22 mouse cellular contexts compared by ENCODE assay signal in the genomic region with DNA sequence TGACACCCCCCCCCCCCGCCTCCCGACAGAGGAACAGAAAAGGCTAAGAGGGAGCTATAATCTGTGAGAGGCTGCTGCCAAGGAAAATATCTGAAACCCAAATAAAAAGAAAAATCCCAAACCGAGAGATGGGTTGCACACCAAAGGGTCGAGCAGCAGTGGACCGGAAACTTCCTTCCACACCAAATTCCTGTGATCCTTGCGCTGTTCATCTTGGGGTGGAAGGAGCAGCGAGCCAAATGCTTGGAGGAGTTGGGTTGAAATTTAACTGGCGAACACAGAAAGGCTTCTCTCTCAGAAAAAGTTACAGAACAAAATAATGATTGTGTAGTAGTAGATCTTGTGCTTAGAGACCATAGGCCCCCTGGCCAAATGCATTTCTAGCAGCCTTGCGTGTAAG. TPM values are rescaled to one million over a fixed set of nuclear protein-coding genes. Genes with fewer than 3 reads are reported as not detected.
DNase-seq lines count a peak whose midpoint lies in the region; ATAC-seq and TF ChIP-seq lines count a peak whose summit lies in the region.
"Had no signal": no experiment of that assay in that cellular context is flagged by ENCODE, and none has a peak within 500 bp of the region (broad histone marks: within the 10 kb centered on the region; RNA-seq: fewer than 3 reads in every experiment).

No protein-coding gene starts in this region.

- ATAC-seq in heart, postnatal 0 days (ENCODE audit: insufficient read depth, low read depth) = no peak
- no peak for ATAC-seq in midbrain, postnatal 0 days (ENCODE audit: low FRiP score)
- no peak for ATAC-seq in midbrain, embryonic 11.5 days (ENCODE audit: low FRiP score)

- H3K36me3 ChIP-seq in heart, postnatal 0 days (replicated peaks; ENCODE audit: control insufficient read depth, insufficient read depth, low read length) = no peaks in the 10 kb centered on the region
- H3K36me3 ChIP-seq in heart, embryonic 10.5 days = no peaks in the 10 kb centered on the region
- H3K36me3 ChIP-seq in midbrain, postnatal 0 days (ENCODE audit: insufficient read depth, low read length) = no peaks in the 10 kb centered on the region
- no peaks in the 10 kb centered on the region for H3K36me3 ChIP-seq in midbrain, embryonic 11.5 days (ENCODE audit: control insufficient read depth, insufficient read depth, low read length)
- H3K36me3 ChIP-seq: embryonic facial prominence, embryonic 12.5 days; forebrain, embryonic 12.5 days; heart, embryonic 15.5 days; stomach, embryonic 15.5 days had no signal

- DNase-seq in heart, postnatal 0 days (ENCODE audit: low spot score) = no peak
- no peak for DNase-seq in heart, embryonic 10.5 days (ENCODE audit: low spot score)
- DNase-seq in midbrain, postnatal 0 days (ENCODE audit: low spot score) = no peak
- DNase-seq in midbrain, embryonic 11.5 days (ENCODE audit: low spot score, missing footprints) = no peak
- DNase-seq in kidney, postnatal 10 days = peak; percentile 54
- no peak for DNase-seq in c-Kit-positive CD71-positive TER-119-positive erythroid progenitor cells, embryonic 14.5 days (ENCODE audit: low spot score)
- no peak for DNase-seq in layer of hippocampus, postnatal 14 days (ENCODE audit: low spot score in 2 of 2)
- DNase-seq in thymus, postnatal 25 days = no peak
- DNase-seq: adrenal gland, postnatal 25 days had no signal

- 59% methylated on average over 9 of the region's 9 CpGs for WGBS in heart, postnatal 0 days
- WGBS in heart, embryonic 10.5 days = 74% methylated on average over 9 of the region's 9 CpGs
- WGBS in midbrain, postnatal 0 days = 55% methylated on average over 9 of the region's 9 CpGs
- 73% methylated on average over 9 of the region's 9 CpGs for WGBS in midbrain, embryonic 11.5 days

- no peak overlapping the region for H3K4me2 ChIP-seq in heart, postnatal 0 days (ENCODE audit: low read depth, low read length)
- no peak overlapping the region for H3K4me2 ChIP-seq in midbrain, postnatal 0 days (ENCODE audit: low read depth, low read length, poor library complexity, severe bottlenecking)
- no peak overlapping the region for H3K4me2 ChIP-seq in midbrain, embryonic 11.5 days
- H3K4me2 ChIP-seq: embryonic facial prominence, embryonic 12.5 days; heart, embryonic 15.5 days; liver, embryonic 11.5 days; lung, embryonic 14.5 days; stomach, embryonic 15.5 days had no signal

- H3K9ac ChIP-seq in heart, postnatal 0 days (replicated peaks; ENCODE audit: low read depth, low read length) = no peak overlapping the region
- no peak overlapping the region for H3K9ac ChIP-seq in midbrain, postnatal 0 days (replicated peaks; ENCODE audit: low read length, poor library complexity, severe bottlenecking)
- no peak overlapping the region for H3K9ac ChIP-seq in midbrain, embryonic 11.5 days (ENCODE audit: low read length)
- H3K9ac ChIP-seq: embryonic facial prominence, embryonic 12.5 days; forebrain, embryonic 12.5 days; heart, embryonic 15.5 days; lung, embryonic 14.5 days; stomach, embryonic 15.5 days had no signal

- TF ChIP-seq EP300 in heart, postnatal 0 days (IDR thresholded peaks at IDR 0.05; ENCODE audit: low read depth) = 0 out of 2 replicates have a peak, but pooled peaks have one; percentile 1

- no peak overlapping the region for H3K27ac ChIP-seq in heart, postnatal 0 days (ENCODE audit: low read depth)
- H3K27ac ChIP-seq in heart, embryonic 10.5 days = no peak overlapping the region
- H3K27ac ChIP-seq in midbrain, postnatal 0 days (ENCODE audit: low read depth, low read length) = peak overlapping the region; percentile 12; the same call in 1 of the 2 replicates
- no peak overlapping the region for H3K27ac ChIP-seq in midbrain, embryonic 11.5 days (ENCODE audit: low read depth, low read length)
- H3K27ac ChIP-seq: forebrain, embryonic 12.5 days; layer of hippocampus, adult 2 months; stomach, embryonic 15.5 days had no signal

- no peaks in the 10 kb centered on the region for H3K9me3 ChIP-seq in heart, postnatal 0 days (replicated peaks; ENCODE audit: control insufficient read depth, low read length)
- no peaks in the 10 kb centered on the region for H3K9me3 ChIP-seq in heart, embryonic 10.5 days
- no peaks in the 10 kb centered on the region for H3K9me3 ChIP-seq in midbrain, postnatal 0 days (ENCODE audit: low read length)
- no peaks in the 10 kb centered on the region for H3K9me3 ChIP-seq in midbrain, embryonic 11.5 days (ENCODE audit: control insufficient read depth, low read length)
- H3K9me3 ChIP-seq: embryonic facial prominence, embryonic 12.5 days; forebrain, embryonic 12.5 days; heart, embryonic 15.5 days; megakaryocyte, embryonic 14.5 days; stomach, embryonic 15.5 days had no signal

- H3K27me3 ChIP-seq in heart, postnatal 0 days (ENCODE audit: control insufficient read depth, insufficient read depth, low read length) = no peaks in the 10 kb centered on the region
- H3K27me3 ChIP-seq in heart, embryonic 10.5 days (ENCODE audit: insufficient read depth, poor library complexity, severe bottlenecking) = no peaks in the 10 kb centered on the region
- H3K27me3 ChIP-seq in midbrain, postnatal 0 days (ENCODE audit: insufficient read depth, low read length) = no peaks in the 10 kb centered on the region
- H3K27me3 ChIP-seq in midbrain, embryonic 11.5 days (ENCODE audit: control insufficient read depth, insufficient read depth, low read length) = no peaks in the 10 kb centered on the region
- H3K27me3 ChIP-seq: embryonic facial prominence, embryonic 12.5 days; forebrain, embryonic 12.5 days; heart, embryonic 15.5 days; stomach, embryonic 15.5 days had no signal

- peaks cover 3% of the 10 kb centered on the region; the same call in 1 of the 2 replicates for H3K4me1 ChIP-seq in heart, postnatal 0 days (ENCODE audit: control insufficient read depth, insufficient read depth)
- H3K4me1 ChIP-seq in heart, embryonic 10.5 days = peaks cover 34% of the 10 kb centered on the region
- peaks cover 12% of the 10 kb centered on the region; the same call in 1 of the 2 replicates for H3K4me1 ChIP-seq in midbrain, postnatal 0 days (ENCODE audit: insufficient read depth, low read length)
- peaks cover 15% of the 10 kb centered on the region for H3K4me1 ChIP-seq in midbrain, embryonic 11.5 days (ENCODE audit: control insufficient read depth, insufficient read depth, low read length)

- TF ChIP-seq CTCF in heart, postnatal 0 days (IDR thresholded peaks at IDR 0.05; ENCODE audit: low read depth) = no peak
- no peak for TF ChIP-seq CTCF in midbrain, postnatal 0 days (IDR thresholded peaks at IDR 0.05)

- H3K4me3 ChIP-seq in heart, postnatal 0 days (ENCODE audit: low read depth, low read length) = no peak overlapping the region
- no peak overlapping the region for H3K4me3 ChIP-seq in heart, embryonic 10.5 days
- no peak overlapping the region for H3K4me3 ChIP-seq in midbrain, postnatal 0 days (ENCODE audit: low read depth, low read length)
- H3K4me3 ChIP-seq in midbrain, embryonic 11.5 days (ENCODE audit: low read depth, low read length) = no peak overlapping the region
- H3K4me3 ChIP-seq: embryonic facial prominence, embryonic 12.5 days; forebrain, embryonic 12.5 days; heart, embryonic 15.5 days; layer of hippocampus, adult 2 months; megakaryocyte, embryonic 14.5 days; myocyte; stomach, embryonic 15.5 days had no signal

RNA-seq across cellular contexts. Expression of a gene that starts 51.1 kb away (rescaled TPM):
- not detected in 2 replicates for total RNA-seq in heart, postnatal 0 days (2014; rRNA removed; ENCODE audit: low replicate concordance)
- not detected in 2 replicates for polyA plus RNA-seq in heart, postnatal 0 days (2015; fragmentation: Nextera tagmentation; extraction: Ambion mirVana)
- not detected in 2 replicates for polyA plus RNA-seq in heart, embryonic 10.5 days (2016; fragmentation: Nextera tagmentation; extraction: Ambion mirVana)
- not detected in 2 replicates for total RNA-seq in midbrain, postnatal 0 days (2014; rRNA removed)
- not detected in 2 replicates for polyA plus RNA-seq in midbrain, postnatal 0 days (2015; fragmentation: Nextera tagmentation; extraction: Ambion mirVana)
- polyA plus RNA-seq in midbrain, embryonic 11.5 days (2014; fragmentation: Nextera tagmentation; extraction: Ambion mirVana) = not detected in 2 replicates
- not detected for total RNA-seq in layer of hippocampus, postnatal 14 days (2021)
- total RNA-seq: adrenal gland, postnatal 25 days; layer of hippocampus, adult 2 months; left cerebral cortex, adult 8-10 months had no signal
- polyA plus RNA-seq: activated CD4-positive, CD25-positive, alpha-beta regulatory T cell, adult 4 months; embryonic facial prominence, embryonic 12.5 days; forebrain, embryonic 12.5 days; gonadal fat pad, adult 2 months; heart, embryonic 15.5 days; hindbrain, embryonic 11.5 days; liver, embryonic 11.5 days; lung, embryonic 14.5 days; myocyte; stomach, embryonic 15.5 days had no signal

RNA-seq across cellular contexts. Expression of a gene that starts 55.5 kb away (rescaled TPM):
- total RNA-seq in heart, postnatal 0 days (2014; rRNA removed; ENCODE audit: low replicate concordance) = 14.8 and 23.8 TPM in 2 replicates
- 5.2 and 5.4 TPM in 2 replicates for polyA plus RNA-seq in heart, postnatal 0 days (2015; fragmentation: Nextera tagmentation; extraction: Ambion mirVana)
- polyA plus RNA-seq in heart, embryonic 10.5 days (2016; fragmentation: Nextera tagmentation; extraction: Ambion mirVana) = 7.0 and 11.0 TPM in 2 replicates
- 31.5 and 38.5 TPM in 2 replicates for total RNA-seq in midbrain, postnatal 0 days (2014; rRNA removed)
- 3.9 and 5.3 TPM in 2 replicates for polyA plus RNA-seq in midbrain, postnatal 0 days (2015; fragmentation: Nextera tagmentation; extraction: Ambion mirVana)
- 22.3 and 23.1 TPM in 2 replicates for polyA plus RNA-seq in midbrain, embryonic 11.5 days (2014; fragmentation: Nextera tagmentation; extraction: Ambion mirVana)
- 10 to 100 TPM; 50.6 to 51.5 TPM for total RNA-seq in layer of hippocampus, postnatal 14 days (2021)
